Mouse (Mus musculus) hindbrain, embryonic 12.5 days (tissue): ENCODE measurements around the gene Aph1c. TPM values are rescaled to one million over a fixed set of nuclear protein-coding genes. Genes with fewer than 3 reads are reported as not detected.

ENCODE experiments used
- ATAC-seq: fragments of 200-750 bp; cut with Nextera tagmentation; 2 replicates; pipeline ENCODE4 v1.8.0; 2017; ENCODE audit warnings: moderate TSS enrichment; ENCODE audit not compliant: low FRiP score
- H3K27ac ChIP-seq: fragments of 300-500 bp; sonication (generic); 2 replicates; pipeline ENCODE4 v1.5.1; 2016; ENCODE audit warnings: mild to moderate bottlenecking
- H3K27me3 ChIP-seq: fragments of 300-500 bp; sonication (generic); 2 replicates; pipeline ENCODE4 v1.6.1; 2016; ENCODE audit warnings: mild to moderate bottlenecking
- H3K36me3 ChIP-seq: fragments of 300-500 bp; sonication (generic); 2 replicates; pipeline ENCODE4 v1.6.1; 2016; ENCODE audit warnings: mild to moderate bottlenecking
- H3K4me1 ChIP-seq: fragments of 300-500 bp; sonication (generic); 2 replicates; pipeline ENCODE4 v1.6.1; 2016
- H3K4me2 ChIP-seq: fragments of 300-500 bp; sonication (generic); replicated peaks from 2 replicates; pipeline ENCODE4 v1.6.1; 2016; ENCODE audit warnings: mild to moderate bottlenecking
- H3K4me3 ChIP-seq: fragments of 300-500 bp; sonication (generic); 2 replicates; pipeline ENCODE4 v1.5.1; 2016; ENCODE audit warnings: mild to moderate bottlenecking
- H3K9ac ChIP-seq: fragments of 300-500 bp; sonication (generic); 2 replicates; pipeline ENCODE4 v1.6.1; 2016; ENCODE audit warnings: mild to moderate bottlenecking, moderate library complexity
- H3K9me3 ChIP-seq: fragments of 300-500 bp; sonication (generic); replicated peaks from 2 replicates; pipeline ENCODE4 v1.6.1; 2016; ENCODE audit warnings: mild to moderate bottlenecking
- WGBS: fragments of 180-500 bp; shearing (Covaris S2); methylation state at CpG from one replicate; pipeline ENCODE4 v1.1.7; 2016; 5-methylcytosine and 5-hydroxymethylcytosine counted together
- polyA plus RNA-seq: library from polyadenylated mRNA; unstranded; fragments of >200 nt; fragmentation: Nextera tagmentation; extraction: Ambion mirVana; gene quantifications from 2 replicates; pipeline ENCODE4 v1.2.1, GENCODE M21; 2016

Gene Aph1c
- polyA plus RNA-seq, 1 experiment from 2014 or later: 4.9 TPM

DNA sequence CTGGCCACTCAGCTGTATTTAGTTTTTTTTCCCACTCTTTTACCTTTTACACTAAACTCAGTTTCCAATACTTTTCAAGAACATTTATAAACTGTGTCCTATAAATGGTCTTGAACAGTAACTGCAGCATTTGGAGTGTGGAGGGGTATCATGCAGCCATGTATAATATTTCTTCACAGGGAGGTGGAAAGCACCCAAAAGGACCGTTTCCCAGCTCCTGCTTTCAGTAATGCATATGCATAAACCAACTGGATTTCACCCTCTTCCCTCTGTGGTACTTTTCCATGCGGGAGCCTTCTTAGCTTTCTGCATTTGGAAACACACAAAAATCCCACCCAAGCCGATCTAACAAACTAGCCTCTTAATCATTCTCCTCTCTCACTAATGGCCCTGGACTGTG, 30.2 kb upstream of the Aph1c start:
- no peak for ATAC-seq
- no peaks in the 10 kb centered on the region for H3K27me3 ChIP-seq
- no peak overlapping the region for H3K4me3 ChIP-seq
- H3K36me3 ChIP-seq: peaks cover 5% of the 10 kb centered on the region; the same call in 1 of the 2 replicates
- H3K27ac ChIP-seq: no peak overlapping the region
- H3K9me3 ChIP-seq: no peaks in the 10 kb centered on the region
- WGBS: 75% methylated on average over 3 of the region's 3 CpGs
- peaks cover 18% of the 10 kb centered on the region for H3K4me1 ChIP-seq
- H3K9ac ChIP-seq: no peak overlapping the region
- no peak overlapping the region for H3K4me2 ChIP-seq

DNA sequence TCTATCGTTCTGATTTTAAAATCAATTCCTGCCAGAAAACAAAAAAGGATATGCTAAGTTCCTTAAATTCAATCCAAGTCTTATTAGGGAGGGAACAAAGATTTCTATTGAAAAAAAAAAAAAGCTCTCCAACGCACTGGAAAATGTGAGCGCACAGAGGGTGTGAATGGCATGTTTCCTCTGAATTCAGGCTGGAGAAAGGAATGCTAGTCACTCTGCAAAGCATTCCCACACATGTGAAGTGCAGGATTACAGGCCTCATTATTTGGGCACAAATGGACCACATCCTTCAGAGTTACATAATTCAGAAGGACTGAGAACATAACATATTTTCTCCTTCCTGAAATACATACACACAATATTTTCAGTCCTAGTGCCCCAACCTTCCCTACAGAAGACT, 28.9 kb upstream of the Aph1c start:
- Histone ChIP-seq H3K4me2 (no peak overlapping the region), H3K9ac (no peak overlapping the region), H3K36me3 (peaks cover 14% of the 10 kb centered on the region; the same call in 1 of the 2 replicates), H3K27ac (no peak overlapping the region), H3K27me3 (no peaks in the 10 kb centered on the region), H3K4me3 (no peak overlapping the region), H3K9me3 (no peaks in the 10 kb centered on the region), H3K4me1 (peaks cover 18% of the 10 kb centered on the region)
- no peak for ATAC-seq
- WGBS: 47% methylated on average over 3 of the region's 3 CpGs

DNA sequence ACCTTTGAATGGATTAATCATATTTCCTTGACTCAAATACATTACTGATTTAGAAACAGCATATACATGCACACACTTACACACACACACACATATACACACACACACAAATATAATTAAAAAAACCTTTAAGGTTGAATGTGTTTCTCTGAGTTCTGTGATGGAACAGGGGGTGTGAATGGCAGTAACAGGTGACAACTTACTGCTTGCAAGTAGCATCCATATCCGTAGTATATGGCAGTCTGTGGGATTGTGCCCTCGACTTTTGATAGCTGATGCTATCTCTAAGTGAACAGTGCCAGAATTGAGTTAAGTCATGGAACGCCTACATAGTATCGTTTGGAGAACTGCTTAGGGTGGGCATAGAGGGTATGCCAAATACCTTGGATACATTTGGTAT, 27.7 kb upstream of the Aph1c start:
- Histone ChIP-seq H3K27ac (no peak overlapping the region), H3K36me3 (peaks cover 14% of the 10 kb centered on the region; the same call in 1 of the 2 replicates), H3K4me2 (no peak overlapping the region), H3K4me3 (no peak overlapping the region), H3K9ac (no peak overlapping the region), H3K27me3 (no peaks in the 10 kb centered on the region), H3K9me3 (no peaks in the 10 kb centered on the region), H3K4me1 (peaks cover 18% of the 10 kb centered on the region)
- ATAC-seq: no peak
- WGBS: 94% methylated on average over 4 of the region's 4 CpGs

DNA sequence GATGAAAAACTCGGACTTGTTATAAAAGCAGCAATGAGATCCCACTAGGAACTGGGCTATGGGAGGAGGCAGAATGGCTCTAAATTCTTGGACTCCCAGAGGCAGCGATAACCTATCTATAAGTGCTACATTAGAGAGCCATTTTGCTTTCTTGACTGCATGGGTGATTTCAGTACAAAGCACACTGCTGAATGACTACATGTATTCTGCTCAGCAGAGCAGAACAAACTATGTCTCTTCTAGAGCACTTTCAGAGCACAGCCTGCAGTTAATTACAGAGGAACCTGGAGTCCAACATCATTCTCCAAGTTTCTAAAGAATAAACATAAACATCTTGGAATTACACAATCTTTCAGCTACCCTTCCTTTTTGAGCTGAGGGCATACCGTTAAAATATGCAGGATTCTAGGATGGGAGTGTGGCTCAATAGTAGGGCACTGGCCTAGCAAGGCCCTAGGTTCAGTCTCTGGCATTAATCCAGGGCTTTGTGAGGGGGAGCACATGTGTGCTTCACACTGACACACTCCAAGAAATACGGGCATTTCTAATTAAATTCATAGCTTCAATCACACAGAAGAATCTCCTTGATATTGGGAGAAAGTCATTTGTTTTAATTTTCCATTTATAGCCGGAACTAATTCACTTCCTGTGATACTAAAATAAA, 26.7 kb upstream of the Aph1c start:
- no peak for ATAC-seq
- WGBS: 65% methylated on average over 5 of the region's 5 CpGs
- Histone ChIP-seq H3K27me3 (no peaks in the 10 kb centered on the region), H3K9me3 (no peaks in the 10 kb centered on the region), H3K4me3 (no peak overlapping the region), H3K27ac (peak overlapping the region; percentile 45; the same call in 1 of the 2 replicates), H3K4me1 (peaks cover 18% of the 10 kb centered on the region), H3K36me3 (peaks cover 14% of the 10 kb centered on the region; the same call in 1 of the 2 replicates), H3K4me2 (no peak overlapping the region), H3K9ac (no peak overlapping the region)

DNA sequence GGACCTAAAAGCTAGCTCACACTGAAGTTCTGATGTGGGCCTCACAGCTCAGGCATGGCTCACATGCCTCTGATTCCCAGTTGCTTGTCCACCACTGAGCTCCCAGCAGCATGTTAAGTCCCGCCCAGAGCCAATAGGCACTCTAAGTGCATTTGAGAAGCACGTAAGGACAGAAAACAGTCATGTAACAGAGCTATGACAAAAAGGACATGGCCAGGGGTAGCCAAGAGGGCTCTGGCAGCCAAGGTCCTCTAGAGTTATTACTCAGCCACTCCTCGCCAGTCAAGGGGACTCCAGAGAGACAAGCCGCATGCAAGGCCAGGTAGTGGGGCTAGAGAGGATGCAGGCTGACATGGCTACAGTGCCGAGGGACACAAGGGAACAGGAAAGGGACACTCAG, 25.0 kb upstream of the Aph1c start:
- Histone ChIP-seq H3K27me3 (no peaks in the 10 kb centered on the region), H3K36me3 (peaks cover 14% of the 10 kb centered on the region; the same call in 1 of the 2 replicates), H3K4me2 (no peak overlapping the region), H3K27ac (no peak overlapping the region), H3K9me3 (no peaks in the 10 kb centered on the region), H3K4me1 (peaks cover 18% of the 10 kb centered on the region), H3K4me3 (no peak overlapping the region), H3K9ac (no peak overlapping the region)
- no peak for ATAC-seq
- WGBS: 94% methylated on average over 5 of the region's 5 CpGs

DNA sequence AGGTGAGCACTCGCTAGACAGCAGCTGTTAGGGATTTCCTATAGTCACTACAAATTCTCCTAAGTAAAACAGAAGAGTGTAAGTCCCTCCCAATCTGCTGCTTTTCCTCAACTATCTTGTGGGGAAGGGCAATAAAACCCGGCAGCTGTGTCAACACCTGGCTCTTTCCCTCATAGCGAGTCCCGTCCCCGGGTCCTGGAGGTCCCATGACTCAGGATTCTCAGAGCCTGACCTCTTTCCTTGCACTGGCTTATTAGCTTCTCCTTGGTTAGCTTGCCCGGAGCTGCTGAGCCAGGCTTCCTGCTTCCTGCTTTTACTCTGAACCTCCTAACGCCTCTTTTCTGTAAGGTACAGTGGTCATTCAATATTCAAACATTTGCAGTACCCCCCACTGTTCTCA, 21.3 kb upstream of the Aph1c start:
- H3K4me3 ChIP-seq: no peak overlapping the region
- no peaks in the 10 kb centered on the region for H3K9me3 ChIP-seq
- H3K4me1 ChIP-seq: peaks cover 4% of the 10 kb centered on the region
- H3K4me2 ChIP-seq: no peak overlapping the region
- H3K27ac ChIP-seq: no peak overlapping the region
- H3K36me3 ChIP-seq: peaks cover 14% of the 10 kb centered on the region; the same call in 1 of the 2 replicates
- H3K27me3 ChIP-seq: no peaks in the 10 kb centered on the region
- WGBS: 67% methylated on average over 7 of the region's 7 CpGs
- no peak overlapping the region for H3K9ac ChIP-seq
- no peak for ATAC-seq

DNA sequence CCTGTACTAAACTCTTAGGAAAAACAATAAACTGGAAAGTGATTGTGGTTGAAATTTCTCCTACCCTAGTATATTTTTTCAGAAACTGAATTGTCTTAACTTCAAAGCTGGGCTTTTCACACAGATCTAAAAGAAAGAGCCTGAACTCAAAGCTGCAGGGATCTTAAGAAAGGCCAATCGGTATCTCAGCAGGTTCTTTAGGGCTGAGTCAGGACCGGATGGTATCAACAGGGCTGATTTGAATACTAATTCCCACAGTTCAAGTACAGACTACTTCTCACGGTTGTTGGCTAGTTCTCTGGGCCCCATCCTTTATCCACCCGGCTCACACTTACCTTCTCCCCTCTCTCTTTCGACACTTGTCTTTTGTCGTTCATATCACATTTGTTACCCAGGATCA, 18.1 kb upstream of the Aph1c start:
- H3K36me3 ChIP-seq: peaks cover 6% of the 10 kb centered on the region
- H3K4me1 ChIP-seq: no peaks in the 10 kb centered on the region
- WGBS: 36% methylated on average over 6 of the region's 6 CpGs
- no peak overlapping the region for H3K4me3 ChIP-seq
- no peak for ATAC-seq
- no peaks in the 10 kb centered on the region for H3K27me3 ChIP-seq
- H3K27ac ChIP-seq: no peak overlapping the region
- no peaks in the 10 kb centered on the region for H3K9me3 ChIP-seq
- H3K9ac ChIP-seq: no peak overlapping the region
- no peak overlapping the region for H3K4me2 ChIP-seq

DNA sequence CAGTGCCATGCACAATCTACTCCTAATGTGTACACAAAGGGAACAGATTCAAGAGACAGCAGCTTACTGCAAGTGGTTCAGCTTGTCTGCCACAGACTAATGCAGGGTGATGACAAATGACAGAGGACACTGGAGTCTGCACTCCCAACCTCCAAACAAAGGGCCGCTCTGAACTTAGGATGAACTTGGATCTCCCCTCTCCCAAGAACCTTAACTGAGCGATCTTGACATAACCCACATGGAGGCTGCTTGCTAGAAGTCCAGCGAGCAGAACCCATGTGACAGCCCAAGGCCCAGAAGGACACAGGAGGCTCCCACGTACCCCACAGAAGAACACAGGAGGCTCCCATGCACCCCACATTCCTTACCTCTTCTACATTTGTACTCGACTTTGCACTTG, 16.4 kb upstream of the Aph1c start:
- no peaks in the 10 kb centered on the region for H3K9me3 ChIP-seq
- ATAC-seq: no peak
- 58% methylated on average over 5 of the region's 5 CpGs for WGBS

DNA sequence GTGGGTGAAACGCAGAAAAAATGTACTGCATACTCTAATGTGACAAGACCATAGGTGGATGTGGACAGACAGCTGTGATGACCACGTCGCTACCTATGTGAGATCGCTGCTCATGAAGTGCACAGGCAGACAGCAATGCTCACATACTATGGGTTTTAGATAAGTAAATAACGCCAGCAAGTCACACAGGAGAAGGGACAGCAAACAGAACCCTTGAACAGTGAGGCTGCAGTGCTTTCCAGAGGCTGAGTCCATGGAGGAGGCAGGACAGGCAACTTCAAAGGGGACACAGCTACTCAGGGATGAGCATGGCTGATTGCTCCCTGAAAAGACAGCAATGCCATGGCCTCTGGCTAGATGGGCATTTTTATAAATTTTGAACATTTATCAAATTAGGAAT, 12.3 kb upstream of the Aph1c start:
- Histone ChIP-seq H3K9ac (no peak overlapping the region), H3K4me2 (no peak overlapping the region), H3K36me3 (peaks cover 15% of the 10 kb centered on the region), H3K4me1 (no peaks in the 10 kb centered on the region), H3K9me3 (no peaks in the 10 kb centered on the region), H3K4me3 (no peak overlapping the region), H3K27ac (no peak overlapping the region), H3K27me3 (no peaks in the 10 kb centered on the region)
- ATAC-seq: no peak
- 94% methylated on average over 5 of the region's 5 CpGs for WGBS

More for the DNA sequence above, 16.4 kb upstream of the Aph1c start:
- no peaks in the 10 kb centered on the region for H3K27me3 ChIP-seq
- H3K4me3 ChIP-seq: no peak overlapping the region
- peaks cover 15% of the 10 kb centered on the region for H3K36me3 ChIP-seq
- no peaks in the 10 kb centered on the region for H3K4me1 ChIP-seq
- no peak overlapping the region for H3K27ac ChIP-seq
- no peak overlapping the region for H3K9ac ChIP-seq
- no peak overlapping the region for H3K4me2 ChIP-seq

DNA sequence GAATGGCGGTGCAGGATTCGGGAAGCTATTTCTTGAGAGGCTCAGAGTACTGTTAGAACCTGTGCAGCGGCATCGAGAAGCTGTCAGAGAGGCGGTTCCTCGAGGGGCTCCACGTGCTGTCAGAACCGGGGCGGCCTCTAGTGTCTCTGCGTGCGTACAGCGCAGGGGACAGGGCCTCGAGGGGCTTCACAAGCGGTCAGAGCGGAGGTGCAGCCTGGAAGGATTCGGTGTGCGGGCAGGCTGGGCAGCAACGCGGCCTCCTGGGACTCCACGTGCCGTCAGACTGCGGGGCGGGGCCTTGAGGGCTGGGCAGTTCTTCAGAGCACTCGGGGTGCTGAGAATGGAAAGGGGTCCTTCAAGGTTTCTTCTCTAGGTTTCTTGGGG, 563 bp upstream of the Aph1c start:
- peaks cover 11% of the 10 kb centered on the region; the same call in 1 of the 2 replicates for H3K27me3 ChIP-seq
- no peaks in the 10 kb centered on the region for H3K9me3 ChIP-seq
- H3K27ac ChIP-seq: 0 out of 2 replicates have a peak overlapping the region, but pooled peaks have one; percentile 30
- H3K36me3 ChIP-seq: no peaks in the 10 kb centered on the region
- H3K4me2 ChIP-seq: peak overlapping the region; percentile 89
- peak overlapping the region; percentile 54 for H3K4me3 ChIP-seq
- peak; percentile 80 for ATAC-seq
- peaks cover 13% of the 10 kb centered on the region for H3K4me1 ChIP-seq
- H3K9ac ChIP-seq: peak overlapping the region; percentile 51
- 1% methylated on average over 24 of the region's 24 CpGs for WGBS

DNA sequence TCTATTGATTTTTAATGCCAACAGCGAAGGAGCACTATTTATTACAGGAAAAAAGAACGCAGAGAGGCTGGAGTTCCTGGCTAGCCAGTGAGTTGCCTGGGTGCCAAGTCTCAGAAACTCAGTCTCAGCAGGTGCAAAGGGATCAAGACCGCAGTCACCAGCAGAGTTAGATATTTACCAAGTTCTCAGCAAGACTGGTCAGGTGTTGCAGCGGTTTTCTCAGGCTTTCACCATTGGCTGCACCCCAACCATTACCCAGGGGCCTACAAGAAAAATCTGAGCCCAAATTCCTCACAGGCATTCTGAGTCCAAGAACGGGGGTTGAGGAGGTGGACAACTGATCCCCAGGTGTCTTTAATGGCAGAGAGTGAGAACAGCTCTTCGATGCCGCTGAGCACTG, 675 bp downstream of the Aph1c start:
- Histone ChIP-seq H3K4me1 (peaks cover 13% of the 10 kb centered on the region), H3K9ac (peak overlapping the region; percentile 53; the same call in 1 of the 2 replicates), H3K36me3 (no peaks in the 10 kb centered on the region), H3K27me3 (peaks cover 11% of the 10 kb centered on the region; the same call in 1 of the 2 replicates), H3K4me2 (peak overlapping the region; percentile 89), H3K4me3 (peak overlapping the region; percentile 54), H3K27ac (no peak overlapping the region), H3K9me3 (no peaks in the 10 kb centered on the region)
- 20% methylated on average over 7 of the region's 7 CpGs for WGBS
- no peak for ATAC-seq

DNA sequence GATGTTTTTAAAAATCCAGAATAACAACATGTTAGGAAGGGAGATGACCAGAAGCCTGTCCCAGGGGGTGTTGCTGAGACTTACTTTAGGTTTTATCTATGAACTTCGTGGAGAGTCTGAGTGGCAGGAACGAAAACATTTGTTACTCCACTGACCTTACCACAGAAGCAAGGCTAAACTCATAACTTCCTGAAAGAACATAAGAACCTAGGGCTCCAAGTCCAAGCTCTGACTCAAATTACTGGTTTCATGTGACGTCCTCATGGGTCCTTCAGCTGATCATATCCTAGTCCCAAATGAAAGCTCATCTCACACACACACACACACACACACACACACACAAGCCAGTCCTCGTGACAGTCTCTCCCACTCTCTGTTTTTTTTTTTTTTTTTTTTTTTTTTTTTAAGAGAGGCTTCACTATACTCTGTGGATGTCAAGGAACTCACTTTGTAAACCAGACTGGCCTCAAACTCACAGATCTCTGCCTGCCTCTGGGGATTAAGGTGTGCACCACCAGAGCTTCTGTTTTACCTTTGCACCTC, 2.1 kb downstream of the Aph1c start:
- no peak overlapping the region for H3K9ac ChIP-seq
- 62% methylated on average over 4 of the region's 4 CpGs for WGBS

DNA sequence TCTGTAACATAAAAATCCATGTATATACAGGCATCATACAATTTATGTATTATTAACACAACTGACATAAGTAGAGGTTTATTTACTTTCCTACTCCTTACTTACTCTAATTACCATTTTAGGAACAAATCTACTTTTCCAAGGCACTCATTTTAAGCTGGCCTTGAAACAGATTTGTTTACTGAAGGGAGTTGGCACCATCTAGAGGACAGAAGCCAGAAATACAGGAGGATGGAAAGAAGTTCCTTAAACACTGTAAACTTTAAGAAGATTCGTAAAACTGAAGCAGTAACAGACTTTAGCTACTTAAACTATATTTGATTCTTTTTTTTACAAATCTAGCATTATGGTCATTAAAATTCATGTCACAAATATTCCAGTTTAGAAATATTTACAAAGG, 8.5 kb downstream of the Aph1c start:
- Histone ChIP-seq H3K4me3 (no peak overlapping the region), H3K4me1 (no peaks in the 10 kb centered on the region), H3K27ac (no peak overlapping the region), H3K4me2 (no peak overlapping the region), H3K9ac (no peak overlapping the region), H3K27me3 (no peaks in the 10 kb centered on the region), H3K36me3 (no peaks in the 10 kb centered on the region), H3K9me3 (no peaks in the 10 kb centered on the region)
- no peak for ATAC-seq
- 52% methylated on average over 1 of the region's 1 CpGs for WGBS

More for the DNA sequence above, 2.1 kb downstream of the Aph1c start:
- peaks cover 11% of the 10 kb centered on the region; the same call in 1 of the 2 replicates for H3K27me3 ChIP-seq
- no peak overlapping the region for H3K4me2 ChIP-seq
- H3K9me3 ChIP-seq: no peaks in the 10 kb centered on the region
- ATAC-seq: no peak
- H3K27ac ChIP-seq: no peak overlapping the region
- no peaks in the 10 kb centered on the region for H3K36me3 ChIP-seq
- peaks cover 13% of the 10 kb centered on the region for H3K4me1 ChIP-seq
- no peak overlapping the region for H3K4me3 ChIP-seq
